Mouse (Mus musculus) bone marrow macrophage, adult 2 months (primary cell): ENCODE results near the gene Cd9.

ENCODE experiments used
- CTCF ChIP-seq: IDR thresholded peaks from 2 replicates; pipeline ENCODE4 v1.5.1; 2012; ENCODE audit warnings: low read depth, mild to moderate bottlenecking, low read length, moderate library complexity
- POLR2A ChIP-seq: IDR thresholded peaks from 2 replicates; pipeline ENCODE4 v1.6.1; 2012; ENCODE audit warnings: mild to moderate bottlenecking, low read depth, low read length, borderline replicate concordance

DNA sequence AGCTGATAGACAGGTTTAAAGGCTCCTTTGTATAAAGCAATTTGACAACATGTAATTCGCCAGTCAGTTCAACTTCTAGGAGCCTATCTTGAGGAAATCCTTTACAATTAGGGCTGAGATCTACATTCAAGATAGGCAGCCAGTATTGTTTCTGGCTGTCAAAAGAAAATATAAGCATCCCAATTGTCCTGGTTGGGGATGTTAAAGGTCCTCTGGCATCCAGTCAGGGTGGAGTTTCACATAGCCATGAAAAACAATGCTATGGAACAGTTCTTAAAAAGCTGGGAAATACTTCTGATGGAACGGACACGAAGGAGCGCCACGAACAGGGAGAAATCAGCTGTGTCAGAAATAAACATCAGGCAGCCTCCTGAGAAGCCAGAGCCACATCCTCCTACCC, 40.4 kb upstream of the Cd9 start:
- TF ChIP-seq POLR2A = no peak
- no peak for TF ChIP-seq CTCF
